Mouse (Mus musculus) C2C12 (cell line): ENCODE results near the gene 4933407L21Rik. TPM values are rescaled to one million over a fixed set of nuclear protein-coding genes. Genes with fewer than 3 reads are reported as not detected.

Experiments used
- H3K27me3 ChIP-seq: one replicate; pipeline ENCODE4 v1.6.1; 2011; ENCODE audit not compliant: control insufficient read depth, insufficient read depth, insufficient read length
- H3K36me3 ChIP-seq: one replicate; pipeline ENCODE4 v1.6.1; 2011; ENCODE audit not compliant: control insufficient read depth, insufficient read depth
- H3K4me3 ChIP-seq: one replicate; pipeline ENCODE4 v1.5.1; 2011; ENCODE audit warnings: mild to moderate bottlenecking, control low read depth; ENCODE audit not compliant: poor library complexity, insufficient read depth, severe bottlenecking
- H3K79me2 ChIP-seq: one replicate; pipeline ENCODE4 v1.6.1; 2011; ENCODE audit not compliant: control insufficient read depth, insufficient read depth
- H3K79me3 ChIP-seq: one replicate; pipeline ENCODE4 v1.6.1; 2011; ENCODE audit warnings: low read depth, control low read depth
- H3ac ChIP-seq: one replicate; pipeline ENCODE3; 2011; ENCODE audit warnings: low read depth; ENCODE audit not compliant: control insufficient read depth, insufficient read length
- CEBPB ChIP-seq: IDR thresholded peaks from one replicate; pipeline ENCODE4 v1.6.1; 2011; ENCODE audit warnings: low read depth, mild to moderate bottlenecking, control low read depth, moderate library complexity
- CTCF ChIP-seq: IDR thresholded peaks from one replicate; pipeline ENCODE4 v1.5.1; 2011; ENCODE audit not compliant: control insufficient read depth, insufficient read depth, insufficient read length
- FOSL1 ChIP-seq: IDR thresholded peaks from one replicate; pipeline ENCODE4 v1.8.0; 2011; ENCODE audit warnings: mild to moderate bottlenecking, low read length; ENCODE audit not compliant: poor library complexity, insufficient read depth, severe bottlenecking
- MAX ChIP-seq: IDR thresholded peaks from one replicate; pipeline ENCODE4 v1.6.1; 2011; ENCODE audit warnings: mild to moderate bottlenecking, control low read depth
- MYOD1 ChIP-seq: IDR thresholded peaks from one replicate; pipeline ENCODE4 v1.6.1; 2011; ENCODE audit warnings: low read depth; ENCODE audit not compliant: control insufficient read depth, insufficient read length
- MYOG ChIP-seq: IDR thresholded peaks from one replicate; pipeline ENCODE4 v1.6.1; 2011; ENCODE audit not compliant: control insufficient read depth, insufficient read length; ENCODE audit errors: extremely low read depth
- USF1 ChIP-seq: IDR thresholded peaks from one replicate; pipeline ENCODE4 v1.6.1; 2011; ENCODE audit warnings: low read depth, mild to moderate bottlenecking, control low read depth, moderate library complexity
- polyA plus RNA-seq: library from polyadenylated mRNA; unstranded; fragments of >200 nt; fragmentation: generic; extraction: Trizol; gene quantifications from one replicate; pipeline ENCODE4 v1.2.1, GENCODE M21; 2012; ENCODE audit warnings: missing spikeins

Gene 4933407L21Rik
- polyA plus RNA-seq, 1 experiment, result not detected

DNA sequence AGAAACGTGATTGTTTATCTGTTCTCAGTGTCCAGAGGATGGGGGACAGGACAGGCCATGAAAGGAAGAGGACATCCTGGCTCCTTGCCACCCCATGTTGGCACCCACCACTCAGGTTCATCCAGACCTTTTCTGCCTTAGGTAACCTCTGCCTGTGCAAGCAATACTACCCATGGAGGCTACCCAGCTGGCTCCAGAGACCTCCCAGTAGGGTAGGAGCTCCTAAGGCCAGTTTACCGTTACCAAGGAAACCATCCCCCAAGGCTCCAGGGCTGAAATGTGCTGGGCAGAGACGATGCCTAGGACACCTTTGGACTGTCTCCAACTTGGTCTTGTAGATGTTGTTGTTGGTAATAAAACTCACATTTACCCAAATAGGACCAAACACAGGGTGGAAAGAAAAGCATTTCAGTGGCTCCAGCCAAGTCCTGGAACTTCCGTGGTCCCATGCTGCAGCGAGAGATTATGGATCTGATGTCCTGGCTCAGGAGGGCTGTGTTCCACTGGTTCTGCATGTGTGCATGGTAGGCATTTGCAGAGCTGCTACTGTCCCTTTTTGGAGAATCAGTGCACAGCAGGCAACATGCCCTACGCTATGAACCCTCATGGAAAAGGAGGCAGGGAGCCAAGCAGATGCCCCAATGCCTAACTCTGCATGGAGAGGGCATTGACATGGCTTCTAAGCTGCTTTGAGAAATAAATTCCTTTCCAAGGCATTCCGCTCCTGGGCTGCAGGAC is 6.0 kb upstream of the 4933407L21Rik start:
- H3K4me3 ChIP-seq, result no peak overlapping the region
- peaks cover 3% of the 10 kb centered on the region for H3K27me3 ChIP-seq
- H3K79me3 ChIP-seq, result no peaks in the 10 kb centered on the region
- no peaks in the 10 kb centered on the region for H3K36me3 ChIP-seq
- no peak overlapping the region for H3ac ChIP-seq
- TF ChIP-seq MAX, result no peak
- TF ChIP-seq MYOD1, result no peak
- no peaks in the 10 kb centered on the region for H3K79me2 ChIP-seq

DNA sequence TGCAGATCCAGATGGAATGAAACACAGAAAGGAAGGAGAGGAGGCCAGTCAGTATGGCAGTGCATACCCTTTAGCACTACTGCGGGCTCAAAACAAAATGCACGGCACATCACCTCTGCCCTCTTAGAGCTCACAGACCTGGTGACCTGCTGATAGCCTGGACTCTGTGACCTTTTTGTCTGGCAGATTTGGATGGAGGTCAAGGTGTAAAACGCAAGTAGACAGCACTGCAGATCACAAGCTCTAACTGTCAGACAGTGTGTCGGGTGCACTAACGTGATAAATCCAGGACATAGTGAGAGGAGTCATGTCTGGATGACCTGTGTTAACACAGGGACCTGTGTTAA is 5.4 kb upstream of the 4933407L21Rik start:
- no peaks in the 10 kb centered on the region for H3K36me3 ChIP-seq
- H3K79me2 ChIP-seq, result no peaks in the 10 kb centered on the region
- H3K4me3 ChIP-seq, result no peak overlapping the region
- H3K79me3 ChIP-seq, result no peaks in the 10 kb centered on the region
- peaks cover 3% of the 10 kb centered on the region for H3K27me3 ChIP-seq
- TF ChIP-seq FOSL1, result no peak
- TF ChIP-seq MYOD1, result no peak
- no peak for TF ChIP-seq USF1
- no peak for TF ChIP-seq CTCF
- TF ChIP-seq MYOG, result no peak
- TF ChIP-seq MAX, result no peak
- TF ChIP-seq CEBPB, result no peak
- no peak overlapping the region for H3ac ChIP-seq

DNA sequence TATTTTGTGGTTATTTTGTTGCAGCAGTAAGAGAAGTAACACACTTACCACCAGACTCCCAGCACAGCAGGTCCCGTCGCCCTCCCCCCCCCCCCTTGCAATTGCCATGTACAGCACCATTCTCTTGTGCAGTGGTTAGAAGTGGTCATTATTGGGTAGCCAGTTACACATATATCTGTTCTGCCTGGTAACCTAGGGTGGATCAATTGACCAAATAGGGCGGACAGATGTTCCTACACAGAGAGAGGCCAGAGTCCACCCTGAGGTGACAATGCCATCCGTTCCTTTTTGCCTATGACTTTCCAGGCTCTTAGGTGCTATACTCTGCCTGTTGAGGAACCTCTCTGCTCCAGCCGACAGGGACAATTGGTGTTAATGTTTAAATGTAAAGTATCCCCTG is 3.1 kb upstream of the 4933407L21Rik start:
- peaks cover 3% of the 10 kb centered on the region for H3K27me3 ChIP-seq
- H3K79me2 ChIP-seq, result no peaks in the 10 kb centered on the region
- H3ac ChIP-seq, result no peak overlapping the region
- H3K4me3 ChIP-seq, result no peak overlapping the region
- TF ChIP-seq MYOG (no peak), MYOD1 (no peak), MAX (no peak), FOSL1 (no peak), USF1 (no peak), CTCF (no peak), CEBPB (no peak)
- no peaks in the 10 kb centered on the region for H3K36me3 ChIP-seq
- no peaks in the 10 kb centered on the region for H3K79me3 ChIP-seq

DNA sequence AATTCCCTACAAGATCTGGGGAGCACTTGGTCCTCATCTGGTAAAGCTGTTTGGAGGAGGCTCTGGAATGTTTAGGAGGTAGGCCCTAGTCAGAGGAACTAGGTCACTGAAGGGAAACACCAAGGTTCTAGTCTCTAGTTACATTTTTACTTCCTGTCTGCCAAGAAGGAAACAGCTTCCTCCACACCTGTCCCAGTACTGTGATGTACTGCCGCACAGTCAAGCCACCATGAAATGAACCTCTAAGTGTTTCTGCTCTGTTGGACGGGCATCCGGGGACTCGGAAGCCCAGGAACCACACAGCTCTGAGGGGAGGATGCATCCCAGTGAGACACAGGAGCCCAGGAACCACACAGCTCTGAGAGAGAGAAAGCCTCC is 394 bp downstream of the 4933407L21Rik start:
- TF ChIP-seq MYOG (no peak), USF1 (no peak), MAX (no peak), CEBPB (no peak), FOSL1 (no peak)
- Histone ChIP-seq H3K27me3 (peaks cover 5% of the 10 kb centered on the region), H3K79me2 (no peaks in the 10 kb centered on the region), H3ac (no peak overlapping the region), H3K79me3 (no peaks in the 10 kb centered on the region), H3K36me3 (no peaks in the 10 kb centered on the region), H3K4me3 (no peak overlapping the region)

DNA sequence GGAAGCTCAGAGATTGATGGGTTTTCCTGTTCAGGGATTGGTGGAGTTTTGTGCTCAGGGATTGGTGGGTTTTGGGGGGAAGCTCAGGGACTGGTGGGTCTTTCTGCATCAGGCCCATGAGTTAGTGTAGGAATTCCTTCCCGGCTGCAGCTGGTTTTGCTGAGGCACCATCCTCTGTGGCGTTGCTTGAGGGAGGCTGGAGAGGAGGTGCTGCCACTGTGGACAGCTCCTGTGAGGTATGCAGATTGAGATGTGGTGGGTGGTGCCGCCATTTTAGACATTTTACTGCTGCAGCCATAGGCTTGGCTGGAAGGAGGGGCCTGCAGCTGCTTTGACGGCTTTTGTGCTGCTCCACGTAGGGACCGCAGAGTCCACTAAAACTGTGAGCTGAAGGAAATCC is 1.1 kb downstream of the 4933407L21Rik start:
- no peak overlapping the region for H3ac ChIP-seq
- H3K79me2 ChIP-seq, result no peaks in the 10 kb centered on the region
- no peak overlapping the region for H3K4me3 ChIP-seq
- no peaks in the 10 kb centered on the region for H3K79me3 ChIP-seq
- H3K36me3 ChIP-seq, result no peaks in the 10 kb centered on the region
- TF ChIP-seq USF1 (no peak), FOSL1 (no peak)
- peaks cover 3% of the 10 kb centered on the region for H3K27me3 ChIP-seq

DNA sequence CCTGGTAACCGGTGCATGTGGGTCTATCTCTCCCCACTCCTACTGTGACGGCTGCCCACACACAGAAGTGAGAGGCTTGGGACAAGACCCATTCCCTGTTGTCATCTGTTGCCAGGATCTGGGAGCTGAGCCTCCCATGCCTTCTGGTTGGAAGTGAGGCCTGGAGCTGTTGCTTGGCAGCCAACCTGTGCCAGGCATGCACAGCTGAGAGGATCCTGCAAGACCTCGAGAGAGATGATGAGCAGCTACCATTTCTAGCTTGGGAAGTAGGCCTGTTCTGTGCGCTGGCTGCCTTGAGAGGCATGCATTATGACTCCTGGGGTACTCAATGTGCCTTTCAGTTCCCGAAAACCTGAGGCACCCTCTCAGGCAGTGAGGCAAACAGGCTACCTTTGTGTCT is 2.9 kb downstream of the 4933407L21Rik start:
- no peaks in the 10 kb centered on the region for H3K36me3 ChIP-seq
- no peaks in the 10 kb centered on the region for H3K79me2 ChIP-seq
- H3K4me3 ChIP-seq, result no peak overlapping the region
- TF ChIP-seq MAX, result no peak
- H3K27me3 ChIP-seq, result peaks cover 3% of the 10 kb centered on the region
- H3ac ChIP-seq, result no peak overlapping the region
- no peaks in the 10 kb centered on the region for H3K79me3 ChIP-seq

DNA sequence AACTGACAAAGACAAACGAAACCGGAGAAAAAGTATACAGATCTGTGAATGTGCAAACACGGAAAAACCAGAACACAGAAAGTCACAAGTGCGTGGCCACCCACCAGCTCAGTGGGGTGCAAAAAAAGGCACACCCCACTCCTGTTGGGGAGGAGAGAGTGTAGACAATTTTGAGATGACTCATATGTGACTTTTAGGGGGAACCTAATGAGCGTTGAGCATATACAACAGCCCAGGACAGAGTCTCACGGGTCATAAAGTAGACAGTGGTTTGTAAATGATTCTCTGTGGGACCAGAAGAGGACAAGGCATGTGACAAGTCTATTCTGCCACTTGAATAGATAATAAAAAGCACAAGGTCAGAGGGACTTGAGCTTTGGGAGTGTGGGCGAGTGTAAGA is 4.9 kb downstream of the 4933407L21Rik start:
- H3K4me3 ChIP-seq, result no peak overlapping the region
- H3K36me3 ChIP-seq, result no peaks in the 10 kb centered on the region
- no peak overlapping the region for H3ac ChIP-seq
- H3K27me3 ChIP-seq, result peaks cover 12% of the 10 kb centered on the region
- H3K79me2 ChIP-seq, result no peaks in the 10 kb centered on the region
- no peaks in the 10 kb centered on the region for H3K79me3 ChIP-seq
- no peak for TF ChIP-seq MAX
- no peak for TF ChIP-seq MYOD1
- TF ChIP-seq CEBPB, result no peak
- no peak for TF ChIP-seq USF1
- TF ChIP-seq CTCF, result no peak
- no peak for TF ChIP-seq MYOG
- TF ChIP-seq FOSL1, result no peak
